ENCODE assay signal across 22 mouse cellular contexts in genomic region chr3:29803456-29803855, GRCm38 (mm10).
A peak's percentile ranks its signal among the peaks of the same experiment; 100 is the strongest.
DNase-seq lines count a peak whose midpoint lies in the region; ATAC-seq and TF ChIP-seq lines count a peak whose summit lies in the region.
"Had no signal": no experiment of that assay in that cellular context is flagged by ENCODE, and none has a peak within 500 bp of the region (broad histone marks: within the 10 kb centered on the region; RNA-seq: fewer than 3 reads in every experiment).

No protein-coding gene starts in this region.

- H3K9me3 ChIP-seq in limb, embryonic 14.5 days (ENCODE audit: control insufficient read depth, low read length), result no peaks in the 10 kb centered on the region
- H3K9me3 ChIP-seq: hindbrain, embryonic 12.5 days; megakaryocyte, embryonic 14.5 days had no signal

- no peak overlapping the region for H3K4me3 ChIP-seq in embryonic fibroblast, embryonic 13.5 days (ENCODE audit: insufficient read depth, low read length)
- H3K4me3 ChIP-seq in limb, embryonic 14.5 days (replicated peaks; ENCODE audit: low read length), result no peak overlapping the region
- H3K4me3 ChIP-seq: hindbrain, embryonic 12.5 days; megakaryocyte, embryonic 14.5 days had no signal

- WGBS in limb, embryonic 14.5 days, result 13% methylated on average over 5 of the region's 5 CpGs

- no peak overlapping the region for H3K4me2 ChIP-seq in limb, embryonic 14.5 days (replicated peaks; ENCODE audit: low read depth, low read length, severe bottlenecking)
- H3K4me2 ChIP-seq: hindbrain, embryonic 12.5 days had no signal

- H3K36me3 ChIP-seq in limb, embryonic 14.5 days (ENCODE audit: control insufficient read depth, insufficient read depth, low read length), result no peaks in the 10 kb centered on the region
- H3K36me3 ChIP-seq: hindbrain, embryonic 12.5 days had no signal

- no peaks in the 10 kb centered on the region for H3K4me1 ChIP-seq in embryonic fibroblast, embryonic 13.5 days (ENCODE audit: control insufficient read depth, insufficient read depth, low read length)
- H3K4me1 ChIP-seq in limb, embryonic 14.5 days (ENCODE audit: control insufficient read depth, insufficient read depth, low read length), result peaks cover 7% of the 10 kb centered on the region; the same call in 1 of the 2 replicates
- H3K4me1 ChIP-seq: hindbrain, embryonic 12.5 days; megakaryocyte, embryonic 14.5 days had no signal

- no peak for TF ChIP-seq POLR2A in embryonic fibroblast, embryonic 13.5 days (IDR thresholded peaks at IDR 0.05; ENCODE audit: low read depth, low read length)
- TF ChIP-seq POLR2A in limb, embryonic 14.5 days (IDR thresholded peaks at IDR 0.05; ENCODE audit: borderline replicate concordance, extremely low read depth, insufficient read depth, insufficient read length), result no peak

- no peak overlapping the region for H3K9ac ChIP-seq in limb, embryonic 14.5 days (ENCODE audit: low read depth, low read length, severe bottlenecking)
- H3K9ac ChIP-seq: hindbrain, embryonic 12.5 days; liver, postnatal 0 days had no signal

- H3K27ac ChIP-seq in embryonic fibroblast, embryonic 13.5 days (ENCODE audit: insufficient read depth, low read length), result peak overlapping the region; percentile 58
- no peak overlapping the region for H3K27ac ChIP-seq in limb, embryonic 14.5 days (replicated peaks; ENCODE audit: low read depth, low read length)
- H3K27ac ChIP-seq: hindbrain, embryonic 12.5 days had no signal

- TF ChIP-seq CTCF in embryonic fibroblast, embryonic 13.5 days (IDR thresholded peaks at IDR 0.05; ENCODE audit: borderline replicate concordance, insufficient read depth, low read length), result no peak

- no peak for ATAC-seq in limb, embryonic 14.5 days (ENCODE audit: low FRiP score, low read depth)
- ATAC-seq in megakaryocyte, adult 5-6 weeks (ENCODE audit: poor library complexity, severe bottlenecking), result no peak
- ATAC-seq in activated CD4-positive, CD25-positive, alpha-beta regulatory T cell, adult 4 months, result no peak
- ATAC-seq: CD4-positive, CD25-positive, alpha-beta regulatory T cell, adult 4 months; forebrain, embryonic 14.5 days; inflammation-experienced regulatory T-cells, adult 6 months; liver, postnatal 0 days had no signal

- DNase-seq in embryo, embryonic 10 days (ENCODE audit: low spot score), result peak; percentile 10
- DNase-seq in embryo, embryonic 9.5 days (ENCODE audit: extremely low spot score), result no peak
- DNase-seq in NIH3T3 (ENCODE audit: low read depth), result peak; percentile 62
- DNase-seq in limb, embryonic 14.5 days (ENCODE audit: low spot score), result peak; percentile 29
- DNase-seq in adrenal gland, postnatal 4 days (ENCODE audit: low spot score in 2 of 2), result no peak
- DNase-seq: adrenal gland, postnatal 36 days; cerebellum, adult 8-10 months; gastrocnemius, postnatal 36 days; heart, postnatal 10 days; kidney, adult 8-10 months; kidney, postnatal 14 days; liver, postnatal 0 days; lung, postnatal 14 days; right cerebral cortex, postnatal 4 days had no signal

- no peaks in the 10 kb centered on the region for H3K27me3 ChIP-seq in limb, embryonic 14.5 days (ENCODE audit: control insufficient read depth, insufficient read depth, low read length)
- H3K27me3 ChIP-seq: hindbrain, embryonic 12.5 days; megakaryocyte, embryonic 14.5 days had no signal

Comparison
In these comparisons a context has a peak if more than half of its experiments do, and no peak if none do; other contexts are left out.
1. DNase-seq: peak in embryo, embryonic 10 days (single experiment), NIH3T3 (single experiment) and limb, embryonic 14.5 days (single experiment); none in embryo, embryonic 9.5 days (single experiment) and adrenal gland, postnatal 4 days (0 of 2).